In the genomic region with DNA sequence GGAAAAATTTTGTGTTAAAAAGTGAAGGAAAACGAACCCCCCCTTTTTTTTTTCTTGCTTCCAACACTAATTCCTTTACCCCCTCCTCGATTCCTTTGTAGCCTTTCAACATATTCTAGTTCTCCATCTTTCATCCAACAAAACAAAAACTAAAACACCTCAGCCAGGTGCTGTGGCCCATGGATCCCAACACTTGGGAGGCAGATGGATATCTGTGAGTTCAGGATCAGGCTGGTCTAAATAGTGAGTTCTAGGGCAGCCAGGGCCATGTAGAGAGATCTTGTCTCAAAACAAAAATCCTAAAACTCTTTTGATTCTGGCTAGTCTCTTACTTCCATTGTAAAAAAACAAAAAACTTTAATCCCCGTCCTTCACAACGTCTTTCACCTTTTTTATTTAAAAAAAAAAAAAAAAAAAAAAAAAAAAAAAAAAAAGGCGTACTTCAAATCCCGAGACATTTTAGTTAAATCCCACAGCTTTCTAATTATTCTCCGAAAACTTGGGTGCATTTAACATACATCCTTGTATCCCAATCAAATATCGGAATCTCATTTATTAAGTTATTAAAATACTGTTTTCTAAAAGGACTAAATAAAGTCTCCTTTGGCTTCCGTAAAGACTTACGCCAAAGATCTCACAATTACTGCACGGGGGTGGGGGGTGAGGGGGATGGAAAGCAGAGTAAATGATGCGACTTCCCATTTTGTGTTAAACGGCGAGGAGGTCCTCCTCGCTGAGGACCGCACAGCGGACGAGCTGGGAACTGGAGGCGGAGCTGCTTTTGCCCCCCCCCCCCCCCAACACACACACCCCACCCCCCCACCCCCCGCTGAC, we compare ENCODE assay signal across 9 mouse cellular contexts. TPM values are rescaled to one million over a fixed set of nuclear protein-coding genes. Genes with fewer than 3 reads are reported as not detected.
A peak's percentile ranks its signal among the peaks of the same experiment; 100 is the strongest.
DNase-seq lines count a peak whose midpoint lies in the region; ATAC-seq and TF ChIP-seq lines count a peak whose summit lies in the region.
"Had no signal": no experiment of that assay in that cellular context is flagged by ENCODE, and none has a peak within 500 bp of the region (broad histone marks: within the 10 kb centered on the region; RNA-seq: fewer than 3 reads in every experiment).

No protein-coding gene starts in this region.

- intact Hi-C loops in heart, postnatal 10 days (cut with DNase I), result loop anchor here (2.0 to 10.0 kb wide), 4 partner anchors 17 to 391 kb away; partner anchors contain the start of gene Arhgap29

- DNase-seq in heart, embryonic 10.5 days (ENCODE audit: low spot score), result no peak
- DNase-seq in heart, postnatal 10 days, result no peak
- DNase-seq in forebrain, embryonic 14.5 days (ENCODE audit: low spot score), result no peak
- no peak for DNase-seq in liver, embryonic 14.5 days (ENCODE audit: low read depth in 3 of 3, low spot score in 3 of 3)
- DNase-seq in right cerebral cortex, postnatal 4 days, result no peak
- DNase-seq in urinary bladder, postnatal 10 days (ENCODE audit: low spot score), result no peak

- H3K4me3 ChIP-seq in heart, embryonic 10.5 days, result peak overlapping the region; percentile 93
- peak overlapping the region; percentile 69 for H3K4me3 ChIP-seq in ES-Bruce4 (ENCODE audit: low read depth, low read length)
- H3K4me3 ChIP-seq in forebrain, embryonic 14.5 days (ENCODE audit: low read depth, low read length), result peak overlapping the region; percentile 94
- peak overlapping the region; percentile 70 to 99 for H3K4me3 ChIP-seq in liver, embryonic 14.5 days (ENCODE audit: insufficient read depth in 1 of 2, low read depth in 2 of 2, low read length in 2 of 2)

- peak overlapping the region; percentile 93 for H3K27ac ChIP-seq in heart, embryonic 10.5 days
- H3K27ac ChIP-seq in ES-Bruce4 (ENCODE audit: insufficient read depth, low read length), result no peak overlapping the region
- H3K27ac ChIP-seq in forebrain, embryonic 14.5 days (ENCODE audit: low read depth, low read length), result peak overlapping the region; percentile 60; the same call in 1 of the 2 replicates
- H3K27ac ChIP-seq in liver, embryonic 14.5 days, result no peak overlapping the region

- H3K4me2 ChIP-seq in forebrain, embryonic 14.5 days (ENCODE audit: low read length), result peak overlapping the region; percentile 40
- peak overlapping the region; percentile 75 for H3K4me2 ChIP-seq in liver, embryonic 14.5 days (ENCODE audit: low read depth)

- no peak; the same call in 1 of the 2 replicates for ATAC-seq in forebrain, embryonic 14.5 days
- no peak for ATAC-seq in liver, embryonic 14.5 days (ENCODE audit: insufficient read depth)
- ATAC-seq in megakaryocyte progenitor cell, adult 5-6 weeks (replicated peaks; ENCODE audit: poor library complexity), result no peak

- peak; percentile 81 for TF ChIP-seq POLR2A in ES-Bruce4 (IDR thresholded peaks at IDR 0.05; ENCODE audit: insufficient read depth, low read length)

- H3K27me3 ChIP-seq in heart, embryonic 10.5 days (ENCODE audit: insufficient read depth, poor library complexity, severe bottlenecking), result no peaks in the 10 kb centered on the region
- no peaks in the 10 kb centered on the region for H3K27me3 ChIP-seq in ES-Bruce4 (ENCODE audit: control insufficient read depth, insufficient read depth, low read length, poor library complexity, severe bottlenecking)
- no peaks in the 10 kb centered on the region for H3K27me3 ChIP-seq in forebrain, embryonic 14.5 days (replicated peaks; ENCODE audit: control insufficient read depth, insufficient read depth, low read length)
- H3K27me3 ChIP-seq in liver, embryonic 14.5 days (ENCODE audit: control insufficient read depth, insufficient read depth, low read length), result no peaks in the 10 kb centered on the region
- H3K27me3 ChIP-seq: Patski had no signal

- peak overlapping the region; percentile 23 for H3K9ac ChIP-seq in ES-Bruce4 (ENCODE audit: low read depth, poor library complexity, severe bottlenecking)
- H3K9ac ChIP-seq in forebrain, embryonic 14.5 days (ENCODE audit: low read length), result peak overlapping the region; percentile 84; the same call in 1 of the 2 replicates
- peak overlapping the region; percentile 97 for H3K9ac ChIP-seq in liver, embryonic 14.5 days (replicated peaks)

- H3K9me3 ChIP-seq in heart, embryonic 10.5 days, result no peaks in the 10 kb centered on the region
- no peaks in the 10 kb centered on the region for H3K9me3 ChIP-seq in ES-Bruce4 (replicated peaks; ENCODE audit: control insufficient read depth, insufficient read depth, low read length, poor library complexity, severe bottlenecking)
- no peaks in the 10 kb centered on the region for H3K9me3 ChIP-seq in forebrain, embryonic 14.5 days (replicated peaks; ENCODE audit: control insufficient read depth, low read length)
- H3K9me3 ChIP-seq in liver, embryonic 14.5 days (ENCODE audit: control insufficient read depth, low read length), result no peaks in the 10 kb centered on the region

- peaks cover 30% of the 10 kb centered on the region for H3K4me1 ChIP-seq in heart, embryonic 10.5 days
- peaks cover 3% of the 10 kb centered on the region for H3K4me1 ChIP-seq in ES-Bruce4 (ENCODE audit: control insufficient read depth, insufficient read depth, low read length)
- peaks cover 22% of the 10 kb centered on the region for H3K4me1 ChIP-seq in forebrain, embryonic 14.5 days (ENCODE audit: control insufficient read depth, insufficient read depth, low read length)
- H3K4me1 ChIP-seq in liver, embryonic 14.5 days (replicated peaks; ENCODE audit: control insufficient read depth in 2 of 2, insufficient read depth in 2 of 2, low read length in 1 of 2), result peaks cover 18 to 25% of the 10 kb centered on the region in 2 experiments

- no peak for TF ChIP-seq CTCF in ES-Bruce4 (IDR thresholded peaks at IDR 0.05; ENCODE audit: low read depth, low read length)
- peak; percentile 20; the same call in 1 of the 2 replicates for TF ChIP-seq CTCF in liver, embryonic 14.5 days (IDR thresholded peaks at IDR 0.05; ENCODE audit: low read depth)

- no peak for TF ChIP-seq EP300 in ES-Bruce4 (IDR thresholded peaks at IDR 0.05; ENCODE audit: insufficient read depth, low read depth, low read length)
- no peak for TF ChIP-seq EP300 in liver, embryonic 14.5 days (IDR thresholded peaks at IDR 0.05; ENCODE audit: low read depth)

- WGBS in heart, embryonic 10.5 days, result 12% methylated on average over 19 of the region's 20 CpGs
- 9% methylated on average over 20 of the region's 20 CpGs for WGBS in forebrain, embryonic 14.5 days
- 9% methylated on average over 20 of the region's 20 CpGs for WGBS in liver, embryonic 14.5 days (ENCODE audit: insufficient replicate concordance)

- peaks cover 36% of the 10 kb centered on the region for H3K36me3 ChIP-seq in heart, embryonic 10.5 days
- peaks cover 33% of the 10 kb centered on the region for H3K36me3 ChIP-seq in ES-Bruce4 (ENCODE audit: control insufficient read depth, insufficient read depth, low read length, poor library complexity, severe bottlenecking)
- peaks cover 36% of the 10 kb centered on the region for H3K36me3 ChIP-seq in forebrain, embryonic 14.5 days (ENCODE audit: control insufficient read depth, insufficient read depth, low read length)
- H3K36me3 ChIP-seq in liver, embryonic 14.5 days (replicated peaks; ENCODE audit: control insufficient read depth, insufficient read depth, low read depth), result peaks cover 37% of the 10 kb centered on the region

RNA-seq across cellular contexts. Expression of gene Dnttip2, which starts 0.6 kb away (rescaled TPM):
- polyA plus RNA-seq in heart, embryonic 10.5 days (2016; fragmentation: Nextera tagmentation; extraction: Ambion mirVana), result 53.1 and 77.4 TPM in 2 replicates
- total RNA-seq in heart, postnatal 10 days (2021), result 10 to 100 TPM; 25.3 to 30.9 TPM
- 123 and 132 TPM in 2 replicates for polyA plus RNA-seq in ES-Bruce4 (2011; ENCODE audit: insufficient read depth, insufficient read length, low read depth, missing spikeins)
- polyA plus RNA-seq in forebrain, embryonic 14.5 days (2014; fragmentation: Nextera tagmentation; extraction: Ambion mirVana), result 60.5 and 61.0 TPM in 2 replicates
- polyA plus RNA-seq in liver, embryonic 14.5 days (2012; rRNA removed), result 12.2 and 24.0 TPM in 2 replicates
- 36.5 and 37.0 TPM in 2 replicates for polyA plus RNA-seq in liver, embryonic 14.5 days (2014; fragmentation: Nextera tagmentation; extraction: Ambion mirVana)
- total RNA-seq in megakaryocyte progenitor cell, adult 5-6 weeks (2015), result 148 and 164 TPM in 2 replicates
- 121 and 132 TPM in 2 replicates for total RNA-seq in megakaryocyte progenitor cell, adult 5-6 weeks (2017)

RNA-seq across cellular contexts. Expression of gene Bcar3, which starts 20.3 kb away (rescaled TPM):
- 7.8 and 17.0 TPM in 2 replicates for polyA plus RNA-seq in heart, embryonic 10.5 days (2016; fragmentation: Nextera tagmentation; extraction: Ambion mirVana)
- 10 to 100 TPM in 1 of 2 experiments, 1 to 10 TPM in 1; 9.3 to 10.0 TPM for total RNA-seq in heart, postnatal 10 days (2021)
- 26.3 and 26.4 TPM in 2 replicates for polyA plus RNA-seq in ES-Bruce4 (2011; ENCODE audit: insufficient read depth, insufficient read length, low read depth, missing spikeins)
- polyA plus RNA-seq in forebrain, embryonic 14.5 days (2014; fragmentation: Nextera tagmentation; extraction: Ambion mirVana), result 4.2 and 6.8 TPM in 2 replicates
- 3.5 and 4.2 TPM in 2 replicates for polyA plus RNA-seq in liver, embryonic 14.5 days (2012; rRNA removed)
- polyA plus RNA-seq in liver, embryonic 14.5 days (2014; fragmentation: Nextera tagmentation; extraction: Ambion mirVana), result 3.1 and 3.5 TPM in 2 replicates
- 1.0 and 1.6 TPM in 2 replicates for total RNA-seq in megakaryocyte progenitor cell, adult 5-6 weeks (2015)
- 1.6 and 5.0 TPM in 2 replicates for total RNA-seq in megakaryocyte progenitor cell, adult 5-6 weeks (2017)

RNA-seq across cellular contexts. Expression of gene Gclm, which starts 28.3 kb away (rescaled TPM):
- 76.0 and 81.2 TPM in 2 replicates for polyA plus RNA-seq in heart, embryonic 10.5 days (2016; fragmentation: Nextera tagmentation; extraction: Ambion mirVana)
- total RNA-seq in heart, postnatal 10 days (2021), result 10 to 100 TPM; 52.4 to 56.0 TPM
- polyA plus RNA-seq in ES-Bruce4 (2011; ENCODE audit: insufficient read depth, insufficient read length, low read depth, missing spikeins), result 123 and 140 TPM in 2 replicates
- 34.7 and 36.7 TPM in 2 replicates for polyA plus RNA-seq in forebrain, embryonic 14.5 days (2014; fragmentation: Nextera tagmentation; extraction: Ambion mirVana)
- 95.7 and 140 TPM in 2 replicates for polyA plus RNA-seq in liver, embryonic 14.5 days (2012; rRNA removed)
- polyA plus RNA-seq in liver, embryonic 14.5 days (2014; fragmentation: Nextera tagmentation; extraction: Ambion mirVana), result 360 and 422 TPM in 2 replicates
- total RNA-seq in megakaryocyte progenitor cell, adult 5-6 weeks (2015), result 171 and 190 TPM in 2 replicates
- total RNA-seq in megakaryocyte progenitor cell, adult 5-6 weeks (2017), result 37.9 and 44.2 TPM in 2 replicates

Comparison
In these comparisons a context has a peak if more than half of its experiments do, and no peak if none do; other contexts are left out.
1. H3K27ac ChIP-seq: peak in heart, embryonic 10.5 days (single experiment) and forebrain, embryonic 14.5 days (single experiment); none in ES-Bruce4 (single experiment) and liver, embryonic 14.5 days (single experiment).
2. H3K9ac ChIP-seq: peak in every context shown above with its lines; median percentile 97 in liver, embryonic 14.5 days; 84 in forebrain, embryonic 14.5 days; 23 in ES-Bruce4.
3. Peak in every context shown above with its lines, with median percentiles within 50 percentile points of each other: H3K4me3 ChIP-seq.